ENCODE assay signal across 7 mouse cellular contexts in the genomic region with DNA sequence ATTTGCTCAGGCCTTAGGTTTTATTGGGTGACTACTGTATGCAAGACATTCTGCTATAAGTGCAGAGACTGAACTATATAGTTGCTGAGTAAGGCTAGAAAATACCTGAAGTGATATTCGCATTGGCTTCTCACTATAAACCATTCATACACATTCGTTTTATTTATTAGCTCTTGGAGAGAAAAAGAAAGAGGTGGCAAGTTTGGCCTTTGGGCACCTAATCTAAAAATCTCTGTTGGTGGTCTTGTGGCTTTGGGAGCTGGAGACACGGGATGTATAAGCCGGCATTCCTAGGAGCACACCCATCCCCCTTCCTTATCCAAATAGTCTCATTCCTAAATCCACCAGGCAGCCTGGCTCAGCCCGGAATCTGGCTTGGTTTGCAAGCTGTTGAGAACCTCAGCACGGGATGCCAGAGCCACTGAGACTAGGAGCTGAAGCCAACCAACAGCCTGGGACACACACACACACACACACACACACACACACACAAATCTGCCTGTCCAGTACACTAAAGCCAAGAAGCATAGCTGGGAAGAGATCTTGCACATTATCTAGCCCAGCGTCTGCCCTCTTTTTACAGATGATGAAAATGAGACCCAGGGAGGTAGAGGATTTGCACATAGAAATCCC. TPM values are rescaled to one million over a fixed set of nuclear protein-coding genes. Genes with fewer than 3 reads are reported as not detected.
DNase-seq lines count a peak whose midpoint lies in the region; ATAC-seq lines count a peak whose summit lies in the region.

No protein-coding gene starts in this region.

- H3K4me3 ChIP-seq in hindbrain, embryonic 16.5 days (ENCODE audit: low read length): peak overlapping the region; percentile 93
- H3K4me3 ChIP-seq in midbrain, embryonic 11.5 days (ENCODE audit: low read depth, low read length): peak overlapping the region; percentile 98

- H3K36me3 ChIP-seq in hindbrain, embryonic 16.5 days (ENCODE audit: control insufficient read depth, insufficient read depth, low read length): no peaks in the 10 kb centered on the region
- H3K36me3 ChIP-seq in midbrain, embryonic 11.5 days (ENCODE audit: control insufficient read depth, insufficient read depth, low read length): no peaks in the 10 kb centered on the region

- no peaks in the 10 kb centered on the region for H3K9me3 ChIP-seq in hindbrain, embryonic 16.5 days (ENCODE audit: control insufficient read depth, low read length)
- H3K9me3 ChIP-seq in midbrain, embryonic 11.5 days (ENCODE audit: control insufficient read depth, low read length): no peaks in the 10 kb centered on the region

- 6% methylated on average over 7 of the region's 7 CpGs for WGBS in hindbrain, embryonic 16.5 days
- 6% methylated on average over 7 of the region's 7 CpGs for WGBS in midbrain, embryonic 11.5 days

- H3K4me1 ChIP-seq in hindbrain, embryonic 16.5 days (ENCODE audit: control insufficient read depth, insufficient read depth, low read depth, low read length): peaks cover 34% of the 10 kb centered on the region
- peaks cover 35% of the 10 kb centered on the region for H3K4me1 ChIP-seq in midbrain, embryonic 11.5 days (ENCODE audit: control insufficient read depth, insufficient read depth, low read length)

- DNase-seq in adrenal gland, postnatal 14 days: peak; percentile 52
- DNase-seq in cerebellum, postnatal 14 days: peak; percentile 92 to 94
- peak; percentile 35 for DNase-seq in gastrocnemius, adult 18-20 months (ENCODE audit: low spot score)
- peak; percentile 85 for DNase-seq in left cerebral cortex, postnatal 4 days
- DNase-seq in midbrain, embryonic 11.5 days (ENCODE audit: low spot score, missing footprints): peak; percentile 92
- peak; percentile 39 to 65 for DNase-seq in urinary bladder, postnatal 4 days (ENCODE audit: low spot score in 2 of 2)

- H3K27me3 ChIP-seq in hindbrain, embryonic 16.5 days (replicated peaks; ENCODE audit: control insufficient read depth, insufficient read depth, low read length): no peaks in the 10 kb centered on the region
- H3K27me3 ChIP-seq in midbrain, embryonic 11.5 days (ENCODE audit: control insufficient read depth, insufficient read depth, low read length): no peaks in the 10 kb centered on the region

- peak overlapping the region; percentile 59 for H3K4me2 ChIP-seq in hindbrain, embryonic 16.5 days (ENCODE audit: low read length)
- H3K4me2 ChIP-seq in midbrain, embryonic 11.5 days: peak overlapping the region; percentile 55

- ATAC-seq in hindbrain, embryonic 16.5 days: peak; percentile 35
- ATAC-seq in midbrain, embryonic 11.5 days (ENCODE audit: low FRiP score): peak; percentile 40

- intact Hi-C loops in left cerebral cortex, postnatal 4 days (cut with DNase I): loop anchor here (5.0 to 10.0 kb wide), 3 partner anchors 141 to 839 kb away; no protein-coding TSS in a partner anchor

- H3K9ac ChIP-seq in hindbrain, embryonic 16.5 days (ENCODE audit: low read depth, low read length): peak overlapping the region; percentile 98
- H3K9ac ChIP-seq in midbrain, embryonic 11.5 days (ENCODE audit: low read length): peak overlapping the region; percentile 99

- H3K27ac ChIP-seq in hindbrain, embryonic 16.5 days (ENCODE audit: low read depth, low read length): peak overlapping the region; percentile 93
- peak overlapping the region; percentile 89 for H3K27ac ChIP-seq in midbrain, embryonic 11.5 days (ENCODE audit: low read depth, low read length)

RNA-seq across cellular contexts. Expression of a gene that starts 3.0 kb away (rescaled TPM):
- 49.2 and 53.1 TPM in 2 replicates for total RNA-seq in adrenal gland, postnatal 14 days (2021)
- 1 to 10 TPM; 3.7 to 6.0 TPM for total RNA-seq in gastrocnemius, adult 18-20 months (2021)
- polyA plus RNA-seq in hindbrain, embryonic 16.5 days (2015; fragmentation: Nextera tagmentation; extraction: Ambion mirVana): 82.6 and 106 TPM in 2 replicates
- 10 to 100 TPM; 47.5 to 50.3 TPM for total RNA-seq in left cerebral cortex, postnatal 4 days (2021)
- 338 and 393 TPM in 2 replicates for polyA plus RNA-seq in midbrain, embryonic 11.5 days (2014; fragmentation: Nextera tagmentation; extraction: Ambion mirVana)

Comparison
In these comparisons a context has a peak if more than half of its experiments do, and no peak if none do; other contexts are left out.
1. Peak in every context shown above with its lines: DNase-seq, ATAC-seq, H3K4me3 ChIP-seq and H3K27ac ChIP-seq.
2. DNase-seq: peak in every context shown above with its lines; median percentile 93 in cerebellum, postnatal 14 days; 92 in midbrain, embryonic 11.5 days; 85 in left cerebral cortex, postnatal 4 days; 52 in adrenal gland, postnatal 14 days; 52 in urinary bladder, postnatal 4 days; 35 in gastrocnemius, adult 18-20 months.